Mouse (Mus musculus): ENCODE measurements around the gene Fam71b. TPM values are rescaled to one million over a fixed set of nuclear protein-coding genes. Genes with fewer than 3 reads are reported as not detected.
A peak's percentile ranks its signal among the peaks of the same experiment; 100 is the strongest.
"Not testable (repeated sequence)": the region's sequence is repeated elsewhere in the genome, so short reads cannot be mapped to it uniquely, and the experiment has no call there.

Gene Fam71b
- polyA plus RNA-seq, 1 experiment from 2014 or later: not detected

GRCm38 (mm10) chr11:46398933-46399383 lies 2.6 kb downstream of the Fam71b start:
- ATAC-seq (ENCODE audit: insufficient number of reproducible peaks, insufficient read depth, low FRiP score, low TSS enrichment, low read depth): no peak
- Histone ChIP-seq H3K4me3 (replicated peaks) (no peak overlapping the region), H3K36me3 (no peaks in the 10 kb centered on the region), H3K27me3 (no peaks in the 10 kb centered on the region), H3K4me1 (replicated peaks) (no peaks in the 10 kb centered on the region), H3K27ac (no peak overlapping the region), H3K9ac (replicated peaks) (no peak overlapping the region), H3K9me3 (no peaks in the 10 kb centered on the region), H3K4me2 (no peak overlapping the region)
- 72% methylated on average over 5 of the region's 5 CpGs for WGBS

GRCm38 (mm10) chr11:46401555-46401954 lies 5.2 kb downstream of the Fam71b start:
- Histone ChIP-seq H3K4me2 (no peak overlapping the region), H3K27me3 (peaks cover 2% of the 10 kb centered on the region; the same call in 1 of the 2 replicates), H3K9me3 (no peaks in the 10 kb centered on the region), H3K9ac (replicated peaks) (no peak overlapping the region), H3K36me3 (no peaks in the 10 kb centered on the region), H3K4me3 (replicated peaks) (no peak overlapping the region), H3K27ac (no peak overlapping the region), H3K4me1 (replicated peaks) (no peaks in the 10 kb centered on the region)
- 80% methylated on average over 12 of the region's 12 CpGs for WGBS
- ATAC-seq (ENCODE audit: insufficient number of reproducible peaks, insufficient read depth, low FRiP score, low TSS enrichment, low read depth): no peak

GRCm38 (mm10) chr11:46404986-46405385 lies 8.6 kb downstream of the Fam71b start:
- no peaks in the 10 kb centered on the region for H3K9me3 ChIP-seq
- no peak overlapping the region for H3K4me3 ChIP-seq (replicated peaks)
- H3K4me1 ChIP-seq (replicated peaks): peaks cover 1% of the 10 kb centered on the region; the same call in 1 of the 2 replicates
- H3K27me3 ChIP-seq: peaks cover 10% of the 10 kb centered on the region; the same call in 1 of the 2 replicates
- no peak overlapping the region for H3K9ac ChIP-seq (replicated peaks)
- no peak overlapping the region for H3K27ac ChIP-seq
- no peak overlapping the region for H3K4me2 ChIP-seq
- WGBS: 66% methylated on average over 16 of the region's 16 CpGs
- no peaks in the 10 kb centered on the region for H3K36me3 ChIP-seq
- ATAC-seq (ENCODE audit: insufficient number of reproducible peaks, insufficient read depth, low FRiP score, low TSS enrichment, low read depth): no peak

GRCm38 (mm10) chr11:46406721-46407120 lies 10.4 kb downstream of the Fam71b start:
- Histone ChIP-seq H3K27me3 (peaks cover 10% of the 10 kb centered on the region; the same call in 1 of the 2 replicates), H3K9ac (replicated peaks) (no peak overlapping the region), H3K36me3 (no peaks in the 10 kb centered on the region), H3K9me3 (no peaks in the 10 kb centered on the region), H3K27ac (no peak overlapping the region), H3K4me1 (replicated peaks) (peaks cover 3% of the 10 kb centered on the region; the same call in 1 of the 2 replicates), H3K4me2 (no peak overlapping the region), H3K4me3 (replicated peaks) (no peak overlapping the region)
- no peak for ATAC-seq (ENCODE audit: insufficient number of reproducible peaks, insufficient read depth, low FRiP score, low TSS enrichment, low read depth)
- 41% methylated on average over 10 of the region's 10 CpGs for WGBS

- no peak overlapping the region for H3K9ac ChIP-seq (replicated peaks)
- WGBS: 58% methylated on average over 2 of the region's 2 CpGs
- ATAC-seq (ENCODE audit: insufficient number of reproducible peaks, insufficient read depth, low FRiP score, low TSS enrichment, low read depth): no peak
- peaks cover 10% of the 10 kb centered on the region; the same call in 1 of the 2 replicates for H3K27me3 ChIP-seq
- H3K4me1 ChIP-seq (replicated peaks): peaks cover 3% of the 10 kb centered on the region; the same call in 1 of the 2 replicates
- H3K27ac ChIP-seq: no peak overlapping the region
- H3K4me3 ChIP-seq (replicated peaks): no peak overlapping the region
- no peak overlapping the region for H3K4me2 ChIP-seq
- no peaks in the 10 kb centered on the region for H3K36me3 ChIP-seq
- no peaks in the 10 kb centered on the region for H3K9me3 ChIP-seq
Observed at GRCm38 (mm10) chr11:46410018-46410563, 13.7 kb downstream of the Fam71b start.

GRCm38 (mm10) chr11:46418438-46418837 lies 22.1 kb downstream of the Fam71b start:
- Histone ChIP-seq H3K27ac (peak overlapping the region; percentile 80), H3K9me3 (no peaks in the 10 kb centered on the region), H3K4me2 (no peak overlapping the region), H3K4me1 (replicated peaks) (peaks cover 11% of the 10 kb centered on the region), H3K4me3 (replicated peaks) (no peak overlapping the region), H3K27me3 (no peaks in the 10 kb centered on the region), H3K36me3 (no peaks in the 10 kb centered on the region), H3K9ac (replicated peaks) (no peak overlapping the region)
- WGBS: 18% methylated on average over 1 of the region's 1 CpGs
- peak; percentile 78; the same call in 1 of the 2 replicates for ATAC-seq (ENCODE audit: insufficient number of reproducible peaks, insufficient read depth, low FRiP score, low TSS enrichment, low read depth)

GRCm38 (mm10) chr11:46418860-46419259 lies 22.5 kb downstream of the Fam71b start:
- whole genome bisulfite sequencing: 43% methylated on average over 5 of the region's 5 CpGs
- H3K9me3 ChIP-seq: no peaks in the 10 kb centered on the region
- peaks cover 11% of the 10 kb centered on the region for H3K4me1 ChIP-seq (replicated peaks)
- H3K4me2 ChIP-seq: no peak overlapping the region
- H3K27ac ChIP-seq: peak overlapping the region; percentile 80
- peak; percentile 10; the same call in 1 of the 2 replicates for ATAC-seq (ENCODE audit: insufficient number of reproducible peaks, insufficient read depth, low FRiP score, low TSS enrichment, low read depth)
- no peaks in the 10 kb centered on the region for H3K36me3 ChIP-seq
- H3K9ac ChIP-seq (replicated peaks): no peak overlapping the region
- no peaks in the 10 kb centered on the region for H3K27me3 ChIP-seq
- no peak overlapping the region for H3K4me3 ChIP-seq (replicated peaks)

GRCm38 (mm10) chr11:46421086-46421888 lies 24.9 kb downstream of the Fam71b start:
- H3K27me3 ChIP-seq: no peaks in the 10 kb centered on the region
- no peak overlapping the region for H3K27ac ChIP-seq
- no peaks in the 10 kb centered on the region for H3K36me3 ChIP-seq
- 83% methylated on average over 8 of the region's 8 CpGs for WGBS
- peaks cover 11% of the 10 kb centered on the region for H3K4me1 ChIP-seq (replicated peaks)
- ATAC-seq (ENCODE audit: insufficient number of reproducible peaks, insufficient read depth, low FRiP score, low TSS enrichment, low read depth): no peak
- no peak overlapping the region for H3K4me3 ChIP-seq (replicated peaks)
- no peaks in the 10 kb centered on the region for H3K9me3 ChIP-seq
- no peak overlapping the region for H3K9ac ChIP-seq (replicated peaks)
- H3K4me2 ChIP-seq: no peak overlapping the region

- H3K9me3 ChIP-seq; H3K4me1 ChIP-seq (replicated peaks); ATAC-seq (ENCODE audit: insufficient number of reproducible peaks, insufficient read depth, low FRiP score, low TSS enrichment, low read depth); H3K27me3 ChIP-seq; H3K4me3 ChIP-seq (replicated peaks); H3K27ac ChIP-seq; H3K9ac ChIP-seq (replicated peaks); H3K4me2 ChIP-seq; H3K36me3 ChIP-seq: not testable (repeated sequence)
- WGBS: 56% methylated on average over 4 of the region's 4 CpGs
Observed at GRCm38 (mm10) chr11:46428131-46428530, 31.8 kb downstream of the Fam71b start.

- 93% methylated on average over 2 of the region's 2 CpGs for WGBS
- Histone ChIP-seq H3K4me3 (replicated peaks) (no peak overlapping the region), H3K9ac (replicated peaks) (no peak overlapping the region), H3K4me2 (no peak overlapping the region), H3K4me1 (replicated peaks) (no peaks in the 10 kb centered on the region), H3K36me3 (no peaks in the 10 kb centered on the region), H3K9me3 (no peaks in the 10 kb centered on the region), H3K27me3 (no peaks in the 10 kb centered on the region), H3K27ac (no peak overlapping the region)
- no peak for ATAC-seq (ENCODE audit: insufficient number of reproducible peaks, insufficient read depth, low FRiP score, low TSS enrichment, low read depth)
Observed at GRCm38 (mm10) chr11:46430123-46430522, 33.8 kb downstream of the Fam71b start.

- H3K4me3 ChIP-seq (replicated peaks): no peak overlapping the region
- H3K27ac ChIP-seq: no peak overlapping the region
- H3K36me3 ChIP-seq: no peaks in the 10 kb centered on the region
- 16% methylated on average over 3 of the region's 3 CpGs for WGBS
- no peaks in the 10 kb centered on the region for H3K9me3 ChIP-seq
- no peak overlapping the region for H3K4me2 ChIP-seq
- peak; percentile 84 for ATAC-seq (ENCODE audit: insufficient number of reproducible peaks, insufficient read depth, low FRiP score, low TSS enrichment, low read depth)
- H3K27me3 ChIP-seq: no peaks in the 10 kb centered on the region
- H3K4me1 ChIP-seq (replicated peaks): 0 out of 2 replicates have a peak, but pooled peaks cover 1% of the 10 kb centered on the region
- no peak overlapping the region for H3K9ac ChIP-seq (replicated peaks)
Observed at GRCm38 (mm10) chr11:46431129-46431528, 34.8 kb downstream of the Fam71b start.

All from limb, embryonic 12.5 days (tissue).